13 mouse cellular contexts compared by ENCODE assay signal in the genomic region with DNA sequence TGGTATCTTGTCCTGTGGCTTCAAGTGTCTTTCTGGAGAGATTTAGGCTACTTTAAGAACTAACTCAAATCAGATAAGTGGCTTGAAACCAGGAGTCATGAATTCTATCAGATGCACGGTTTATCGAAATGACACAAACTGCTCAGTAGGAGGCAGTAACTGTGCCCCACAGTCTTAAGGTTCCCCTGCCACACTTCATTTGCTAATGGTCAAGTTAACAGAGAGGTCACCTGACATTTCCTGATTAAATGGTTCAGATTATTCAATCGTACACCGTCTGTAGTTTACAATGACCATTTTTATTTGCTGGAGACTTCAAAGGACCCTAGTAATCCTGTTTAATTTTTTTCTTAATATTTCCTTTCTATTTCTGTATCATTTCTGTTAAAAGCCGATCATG.
DNase-seq lines count a peak whose midpoint lies in the region; ATAC-seq and TF ChIP-seq lines count a peak whose summit lies in the region.
"Had no signal": no experiment of that assay in that cellular context is flagged by ENCODE, and none has a peak within 500 bp of the region (broad histone marks: within the 10 kb centered on the region; RNA-seq: fewer than 3 reads in every experiment).

No protein-coding gene starts in this region.

- H3K9me3 ChIP-seq in forebrain, embryonic 14.5 days (replicated peaks; ENCODE audit: control insufficient read depth, low read length) = no peaks in the 10 kb centered on the region
- no peaks in the 10 kb centered on the region for H3K9me3 ChIP-seq in forebrain, embryonic 16.5 days (ENCODE audit: control insufficient read depth, low read length)
- no peaks in the 10 kb centered on the region for H3K9me3 ChIP-seq in midbrain, embryonic 15.5 days
- H3K9me3 ChIP-seq in midbrain, postnatal 0 days (ENCODE audit: low read length) = no peaks in the 10 kb centered on the region
- H3K9me3 ChIP-seq in liver, postnatal 0 days (ENCODE audit: low read length) = no peaks in the 10 kb centered on the region
- H3K9me3 ChIP-seq: forebrain, embryonic 13.5 days; hindbrain, embryonic 13.5 days; liver, embryonic 15.5 days had no signal

- WGBS in forebrain, embryonic 14.5 days = 38% methylated on average over 5 of the region's 5 CpGs
- WGBS in forebrain, embryonic 16.5 days = 34% methylated on average over 5 of the region's 5 CpGs
- 33% methylated on average over 5 of the region's 5 CpGs for WGBS in midbrain, embryonic 15.5 days
- 29% methylated on average over 5 of the region's 5 CpGs for WGBS in midbrain, postnatal 0 days
- 41% methylated on average over 5 of the region's 5 CpGs for WGBS in liver, postnatal 0 days (ENCODE audit: insufficient replicate concordance)

- ATAC-seq in forebrain, embryonic 14.5 days = peak; percentile 33; the same call in 1 of the 2 replicates
- no peak for ATAC-seq in forebrain, embryonic 16.5 days
- peak; percentile 37; the same call in 1 of the 2 replicates for ATAC-seq in midbrain, embryonic 15.5 days (replicated peaks)
- ATAC-seq in midbrain, postnatal 0 days (ENCODE audit: low FRiP score) = no peak
- no peak for ATAC-seq in liver, postnatal 0 days

- no peak for TF ChIP-seq CTCF in midbrain, postnatal 0 days (IDR thresholded peaks at IDR 0.05)
- TF ChIP-seq CTCF in liver, postnatal 0 days (IDR thresholded peaks at IDR 0.05; ENCODE audit: low read depth) = no peak

- no peak overlapping the region for H3K9ac ChIP-seq in forebrain, embryonic 14.5 days (ENCODE audit: low read length)
- H3K9ac ChIP-seq in forebrain, embryonic 16.5 days (replicated peaks; ENCODE audit: low read depth, low read length) = no peak overlapping the region
- H3K9ac ChIP-seq in midbrain, embryonic 15.5 days = no peak overlapping the region
- H3K9ac ChIP-seq in midbrain, postnatal 0 days (replicated peaks; ENCODE audit: low read length, poor library complexity, severe bottlenecking) = no peak overlapping the region
- no peak overlapping the region for H3K9ac ChIP-seq in liver, postnatal 0 days (replicated peaks)
- H3K9ac ChIP-seq: liver, embryonic 15.5 days had no signal

- H3K27ac ChIP-seq in forebrain, embryonic 14.5 days (ENCODE audit: low read depth, low read length) = no peak overlapping the region
- no peak overlapping the region for H3K27ac ChIP-seq in forebrain, embryonic 16.5 days (ENCODE audit: low read length)
- no peak overlapping the region for H3K27ac ChIP-seq in midbrain, embryonic 15.5 days
- H3K27ac ChIP-seq in midbrain, postnatal 0 days (ENCODE audit: low read depth, low read length) = no peak overlapping the region
- no peak overlapping the region for H3K27ac ChIP-seq in liver, postnatal 0 days (ENCODE audit: low read depth)
- H3K27ac ChIP-seq: liver, embryonic 15.5 days had no signal

- no peak for DNase-seq in forebrain, embryonic 14.5 days (ENCODE audit: low spot score)
- DNase-seq in midbrain, postnatal 0 days (ENCODE audit: low spot score) = no peak
- peak; percentile 5 for DNase-seq in MEL-GATA-1-ER (ENCODE audit: extremely low read depth, low read depth)
- DNase-seq in retina, postnatal 1 day = peak; percentile 52
- no peak for DNase-seq in liver, postnatal 0 days
- no peak for DNase-seq in layer of hippocampus, postnatal 36 days

- no peak overlapping the region for H3K4me2 ChIP-seq in forebrain, embryonic 14.5 days (ENCODE audit: low read length)
- no peak overlapping the region for H3K4me2 ChIP-seq in forebrain, embryonic 16.5 days (ENCODE audit: low read length)
- no peak overlapping the region for H3K4me2 ChIP-seq in midbrain, embryonic 15.5 days
- no peak overlapping the region for H3K4me2 ChIP-seq in midbrain, postnatal 0 days (ENCODE audit: low read depth, low read length, poor library complexity, severe bottlenecking)
- no peak overlapping the region for H3K4me2 ChIP-seq in liver, postnatal 0 days (ENCODE audit: low read depth, low read length)

- no peak for TF ChIP-seq EP300 in liver, postnatal 0 days (IDR thresholded peaks at IDR 0.05; ENCODE audit: low read depth)

- no peaks in the 10 kb centered on the region for H3K36me3 ChIP-seq in forebrain, embryonic 14.5 days (ENCODE audit: control insufficient read depth, insufficient read depth, low read length)
- no peaks in the 10 kb centered on the region for H3K36me3 ChIP-seq in forebrain, embryonic 16.5 days (ENCODE audit: control insufficient read depth, insufficient read depth)
- H3K36me3 ChIP-seq in midbrain, embryonic 15.5 days (replicated peaks) = no peaks in the 10 kb centered on the region
- no peaks in the 10 kb centered on the region for H3K36me3 ChIP-seq in midbrain, postnatal 0 days (ENCODE audit: insufficient read depth, low read length)
- H3K36me3 ChIP-seq in liver, postnatal 0 days (replicated peaks; ENCODE audit: insufficient read depth, low read length) = no peaks in the 10 kb centered on the region
- H3K36me3 ChIP-seq: heart, embryonic 12.5 days; hindbrain, embryonic 13.5 days; limb, embryonic 12.5 days; liver, embryonic 15.5 days had no signal

- no peaks in the 10 kb centered on the region for H3K27me3 ChIP-seq in forebrain, embryonic 14.5 days (replicated peaks; ENCODE audit: control insufficient read depth, insufficient read depth, low read length)
- H3K27me3 ChIP-seq in forebrain, embryonic 16.5 days (replicated peaks; ENCODE audit: control insufficient read depth, insufficient read depth, low read length) = no peaks in the 10 kb centered on the region
- no peaks in the 10 kb centered on the region for H3K27me3 ChIP-seq in midbrain, embryonic 15.5 days (replicated peaks)
- H3K27me3 ChIP-seq in midbrain, postnatal 0 days (ENCODE audit: insufficient read depth, low read length) = no peaks in the 10 kb centered on the region
- no peaks in the 10 kb centered on the region for H3K27me3 ChIP-seq in liver, postnatal 0 days (ENCODE audit: insufficient read depth, low read length)
- H3K27me3 ChIP-seq: forebrain, embryonic 13.5 days; heart, embryonic 12.5 days; hindbrain, embryonic 13.5 days; limb, embryonic 12.5 days; liver, embryonic 15.5 days had no signal

- 0 out of 2 replicates have a peak, but pooled peaks cover 4% of the 10 kb centered on the region for H3K4me1 ChIP-seq in forebrain, embryonic 14.5 days (ENCODE audit: control insufficient read depth, insufficient read depth, low read length)
- H3K4me1 ChIP-seq in forebrain, embryonic 16.5 days (replicated peaks; ENCODE audit: control insufficient read depth, insufficient read depth, low read length) = peaks cover 5% of the 10 kb centered on the region
- H3K4me1 ChIP-seq in midbrain, embryonic 15.5 days = peaks cover 7% of the 10 kb centered on the region
- no peaks in the 10 kb centered on the region; the same call in 1 of the 2 replicates for H3K4me1 ChIP-seq in midbrain, postnatal 0 days (ENCODE audit: insufficient read depth, low read length)
- peaks cover 4% of the 10 kb centered on the region; the same call in 1 of the 2 replicates for H3K4me1 ChIP-seq in liver, postnatal 0 days (ENCODE audit: insufficient read depth)
- H3K4me1 ChIP-seq: heart, embryonic 12.5 days had no signal

- H3K4me3 ChIP-seq in forebrain, embryonic 14.5 days (ENCODE audit: low read depth, low read length) = no peak overlapping the region
- no peak overlapping the region for H3K4me3 ChIP-seq in forebrain, embryonic 16.5 days (replicated peaks; ENCODE audit: low read length)
- H3K4me3 ChIP-seq in midbrain, embryonic 15.5 days = no peak overlapping the region
- no peak overlapping the region for H3K4me3 ChIP-seq in midbrain, postnatal 0 days (ENCODE audit: low read depth, low read length)
- H3K4me3 ChIP-seq in liver, postnatal 0 days (ENCODE audit: low read depth, low read length) = no peak overlapping the region
- H3K4me3 ChIP-seq: forebrain, embryonic 13.5 days had no signal

Comparison
In these comparisons a context has a peak if more than half of its experiments do, and no peak if none do; other contexts are left out.
1. ATAC-seq: peak in forebrain, embryonic 14.5 days (single experiment) and midbrain, embryonic 15.5 days (single experiment); none in forebrain, embryonic 16.5 days (single experiment), midbrain, postnatal 0 days (single experiment) and liver, postnatal 0 days (single experiment).
2. DNase-seq: peak in MEL-GATA-1-ER (single experiment) and retina, postnatal 1 day (single experiment); none in forebrain, embryonic 14.5 days (single experiment), midbrain, postnatal 0 days (single experiment), liver, postnatal 0 days (single experiment) and layer of hippocampus, postnatal 36 days (0 of 2).